Mouse (Mus musculus) neural tube, embryonic 14.5 days (tissue): Measurements from ENCODE around the gene Tfeb. TPM values are rescaled to one million over a fixed set of nuclear protein-coding genes. Genes with fewer than 3 reads are reported as not detected.

Experiments used
- ATAC-seq: fragments of 200-750 bp; cut with Nextera tagmentation; 2 replicates; pipeline ENCODE4 v1.8.0; 2017; ENCODE audit warnings: low read depth, mild to moderate bottlenecking, moderate TSS enrichment, moderate library complexity
- H3K27ac ChIP-seq: fragments of 300-500 bp; sonication (generic); 2 replicates; pipeline ENCODE4 v1.5.1; 2014; ENCODE audit warnings: low read depth, mild to moderate bottlenecking, control low read depth, low read length, moderate library complexity, mixed read lengths
- H3K27me3 ChIP-seq: fragments of 300-500 bp; sonication (generic); 2 replicates; pipeline ENCODE4 v1.6.1; 2014; ENCODE audit warnings: low read length; ENCODE audit not compliant: control insufficient read depth, insufficient read depth
- H3K36me3 ChIP-seq: fragments of 300-500 bp; sonication (generic); 2 replicates; pipeline ENCODE4 v1.6.1; 2014; ENCODE audit warnings: low read length, mixed read lengths; ENCODE audit not compliant: control insufficient read depth, insufficient read depth
- H3K4me1 ChIP-seq: fragments of 300-500 bp; sonication (generic); 2 replicates; pipeline ENCODE4 v1.6.1; 2014; ENCODE audit warnings: low read length; ENCODE audit not compliant: control insufficient read depth, insufficient read depth
- H3K4me2 ChIP-seq: fragments of 300-500 bp; sonication (generic); 2 replicates; pipeline ENCODE4 v1.6.1; 2014; ENCODE audit warnings: mild to moderate bottlenecking, low read depth, low read length, control low read depth
- H3K4me3 ChIP-seq: fragments of 300-500 bp; sonication (generic); 2 replicates; pipeline ENCODE4 v1.5.1; 2014; ENCODE audit warnings: low read depth, low read length, control low read depth, mixed read lengths
- H3K9ac ChIP-seq: fragments of 300-500 bp; sonication (generic); replicated peaks from 2 replicates; pipeline ENCODE4 v1.6.1; 2014; ENCODE audit warnings: low read depth, mild to moderate bottlenecking, control low read depth, low read length, mixed read lengths
- H3K9me3 ChIP-seq: fragments of 300-500 bp; sonication (generic); 2 replicates; pipeline ENCODE4 v1.6.1; 2016; ENCODE audit warnings: low read length; ENCODE audit not compliant: control insufficient read depth
- WGBS: fragments of 180-500 bp; shearing (Covaris S2); extraction: QIAGEN DNeasy Blood & Tissue Kit; methylation state at CpG from one replicate; pipeline ENCODE4 v1.1.7; 2014; 5-methylcytosine and 5-hydroxymethylcytosine counted together
- polyA plus RNA-seq: library from polyadenylated mRNA; unstranded; fragments of >200 nt; fragmentation: Nextera tagmentation; extraction: Ambion mirVana; gene quantifications from 2 replicates; pipeline ENCODE4 v1.2.1, GENCODE M21; 2014

Tfeb gene
- 1.8 and 2.1 TPM in 2 replicates for polyA plus RNA-seq

GRCm38 (mm10) chr17:47736856-47737255, at the start of gene Tfeb:
Gene Tfeb (plus strand): TSS chr17:47737030.
- no peak within 1 kb of the TSS for H3K27ac ChIP-seq
- H3K27me3 ChIP-seq, result peaks cover 15% of the 10 kb centered on the region; the same call in 1 of the 2 replicates
- H3K9ac ChIP-seq, result peak within 1 kb of the TSS; percentile 53
- peak within 1 kb of the TSS; percentile 89 for H3K4me2 ChIP-seq
- under 1% methylated on average over 41 of the region's 47 CpGs for WGBS
- H3K36me3 ChIP-seq, result no peaks in the 10 kb centered on the region
- H3K4me3 ChIP-seq, result peak within 1 kb of the TSS; percentile 44
- peaks cover 14% of the 10 kb centered on the region; the same call in 1 of the 2 replicates for H3K4me1 ChIP-seq
- peak; percentile 81 for ATAC-seq
- no peaks in the 10 kb centered on the region for H3K9me3 ChIP-seq

- Histone ChIP-seq H3K9ac (peak overlapping the region; percentile 78), H3K27ac (peak overlapping the region; percentile 87), H3K36me3 (peaks cover 3% of the 10 kb centered on the region; the same call in 1 of the 2 replicates), H3K27me3 (no peaks in the 10 kb centered on the region), H3K4me1 (peaks cover 8% of the 10 kb centered on the region), H3K4me2 (peak overlapping the region; percentile 90), H3K4me3 (peak overlapping the region; percentile 70), H3K9me3 (no peaks in the 10 kb centered on the region)
- WGBS, result 1% methylated on average over 70 of the region's 70 CpGs
- ATAC-seq, result peak; percentile 91
Measured at GRCm38 (mm10) chr17:47687409-47688343, 49.2 kb upstream of the Tfeb start.

DNA sequence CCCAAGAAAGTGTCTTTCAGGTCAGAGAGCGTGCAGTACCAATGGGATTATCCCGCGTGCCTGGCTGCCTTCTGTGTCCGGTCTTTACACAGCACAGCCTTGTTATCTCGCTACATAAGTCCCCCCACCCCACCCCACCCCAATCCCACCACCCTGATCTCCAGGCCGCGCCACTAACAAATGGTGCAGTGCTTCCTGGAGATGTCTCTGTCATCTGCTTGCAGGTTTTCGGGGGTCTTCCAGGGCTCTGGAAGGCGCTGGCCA, 48.6 kb upstream of the Tfeb start, which contains the start of gene Tomm6:
Gene Tomm6 (minus strand): TSS at position 43 of the 264 bp plus-strand sequence.
- Histone ChIP-seq H3K9me3 (no peaks in the 10 kb centered on the region), H3K36me3 (peaks cover 3% of the 10 kb centered on the region; the same call in 1 of the 2 replicates), H3K9ac (peak within 1 kb of the TSS; percentile 78), H3K4me2 (peak within 1 kb of the TSS; percentile 90), H3K4me3 (peak within 1 kb of the TSS; percentile 70), H3K27me3 (no peaks in the 10 kb centered on the region), H3K27ac (peak within 1 kb of the TSS; percentile 87), H3K4me1 (peaks cover 8% of the 10 kb centered on the region)
- no peak for ATAC-seq
- 0% methylated on average over 9 of the region's 9 CpGs for WGBS

GRCm38 (mm10) chr17:47688608-47689575, 47.9 kb upstream of the Tfeb start, which contains the start of gene Frs3:
Gene Frs3 (plus strand): TSS chr17:47689030.
- H3K4me2 ChIP-seq, result peak within 1 kb of the TSS; percentile 90
- H3K4me3 ChIP-seq, result peak within 1 kb of the TSS; percentile 70
- H3K4me1 ChIP-seq, result peaks cover 8% of the 10 kb centered on the region
- peak within 1 kb of the TSS; percentile 87 for H3K27ac ChIP-seq
- WGBS, result 1% methylated on average over 56 of the region's 58 CpGs
- H3K9me3 ChIP-seq, result no peaks in the 10 kb centered on the region
- peaks cover 3% of the 10 kb centered on the region; the same call in 1 of the 2 replicates for H3K36me3 ChIP-seq
- H3K27me3 ChIP-seq, result no peaks in the 10 kb centered on the region
- ATAC-seq, result peak; percentile 68
- H3K9ac ChIP-seq, result peak within 1 kb of the TSS; percentile 78

GRCm38 (mm10) chr17:47689894-47690293, 46.9 kb upstream of the Tfeb start:
- 77% methylated on average over 7 of the region's 8 CpGs for WGBS
- Histone ChIP-seq H3K9me3 (no peaks in the 10 kb centered on the region), H3K4me1 (peaks cover 13% of the 10 kb centered on the region), H3K27me3 (no peaks in the 10 kb centered on the region), H3K4me3 (no peak overlapping the region; the same call in 1 of the 2 replicates), H3K36me3 (no peaks in the 10 kb centered on the region; the same call in 1 of the 2 replicates), H3K4me2 (peak overlapping the region; percentile 90), H3K27ac (no peak overlapping the region), H3K9ac (peak overlapping the region; percentile 78; the same call in 1 of the 2 replicates)
- ATAC-seq, result no peak

DNA sequence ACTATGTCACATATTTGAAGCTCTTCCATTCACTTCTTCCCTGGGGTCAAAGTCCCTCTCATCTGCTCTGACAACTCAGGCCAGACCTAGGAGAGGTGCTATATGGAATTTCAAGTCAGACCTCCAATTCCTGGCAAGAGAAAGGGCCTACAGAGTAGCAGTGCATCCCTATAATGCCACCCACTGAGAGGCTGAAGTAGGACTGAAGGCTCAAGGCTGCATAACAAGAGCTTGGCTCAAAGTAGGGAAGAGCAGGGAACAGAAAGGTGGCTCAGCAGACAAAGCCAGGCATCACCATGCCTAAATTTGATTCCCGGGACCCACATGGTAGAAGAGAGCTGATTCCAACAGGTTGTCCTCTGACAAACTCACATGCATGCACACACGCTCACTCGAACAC, 45.2 kb upstream of the Tfeb start:
- no peaks in the 10 kb centered on the region for H3K9me3 ChIP-seq
- ATAC-seq, result no peak
- WGBS, result 92% methylated on average over 3 of the region's 3 CpGs
- no peak overlapping the region for H3K9ac ChIP-seq
- no peaks in the 10 kb centered on the region for H3K27me3 ChIP-seq
- no peak overlapping the region for H3K4me2 ChIP-seq
- no peaks in the 10 kb centered on the region for H3K36me3 ChIP-seq
- no peak overlapping the region for H3K27ac ChIP-seq
- peaks cover 16% of the 10 kb centered on the region for H3K4me1 ChIP-seq
- no peak overlapping the region for H3K4me3 ChIP-seq

DNA sequence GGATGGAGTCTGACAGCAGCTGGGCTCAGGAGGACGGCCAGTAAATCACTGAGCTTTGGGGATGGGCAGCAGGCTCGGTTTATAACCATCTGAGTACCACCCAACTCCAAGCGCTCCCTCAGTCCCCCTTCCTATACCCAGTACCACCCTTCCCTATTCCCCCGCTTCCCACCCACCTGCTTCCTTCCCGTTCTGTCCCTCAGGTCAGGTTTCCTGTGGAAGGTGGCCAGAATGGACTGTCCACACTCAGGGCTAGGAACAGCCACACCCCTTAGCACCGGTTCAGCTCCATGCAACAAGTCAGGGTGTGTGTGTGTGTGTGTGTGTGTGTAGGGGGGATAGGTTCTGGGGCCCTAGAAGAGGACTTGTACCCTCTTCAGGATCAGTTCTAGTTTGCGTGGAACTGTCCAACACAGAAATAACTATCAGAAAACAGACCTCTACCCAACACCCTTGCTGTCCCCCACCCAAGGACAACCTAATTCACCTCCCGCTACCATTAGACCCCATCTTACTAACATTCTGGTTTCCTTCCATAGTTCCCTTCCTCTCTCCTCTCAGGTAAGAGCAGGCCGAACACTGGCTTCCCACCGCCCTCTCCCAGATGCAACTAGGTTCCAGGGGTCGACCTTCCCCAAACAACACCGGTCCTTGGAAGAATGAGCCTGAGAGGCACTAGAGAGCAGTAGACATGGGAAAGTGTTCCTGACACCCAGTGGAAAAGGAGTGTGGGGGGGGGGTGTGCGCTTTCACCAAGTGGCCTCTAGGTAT, 43.0 kb upstream of the Tfeb start:
- no peaks in the 10 kb centered on the region for H3K9me3 ChIP-seq
- H3K4me1 ChIP-seq, result peaks cover 8% of the 10 kb centered on the region
- H3K4me3 ChIP-seq, result peak overlapping the region; percentile 61
- ATAC-seq, result no peak; the same call in 1 of the 2 replicates
- no peaks in the 10 kb centered on the region for H3K27me3 ChIP-seq
- 28% methylated on average over 13 of the region's 13 CpGs for WGBS
- H3K36me3 ChIP-seq, result no peaks in the 10 kb centered on the region
- H3K9ac ChIP-seq, result peak overlapping the region; percentile 83
- H3K4me2 ChIP-seq, result peak overlapping the region; percentile 78
- H3K27ac ChIP-seq, result no peak overlapping the region

GRCm38 (mm10) chr17:47694442-47694502, 42.6 kb upstream of the Tfeb start, which contains the start of gene Gm21981:
Gene Gm21981 (minus strand): TSS chr17:47694455.
- WGBS, result 0% methylated on average over 3 of the region's 3 CpGs
- H3K27ac ChIP-seq, result peak within 1 kb of the TSS; percentile 69
- peak within 1 kb of the TSS; percentile 78 for H3K4me2 ChIP-seq
- H3K9ac ChIP-seq, result peak within 1 kb of the TSS; percentile 83
- H3K36me3 ChIP-seq, result no peaks in the 10 kb centered on the region
- H3K9me3 ChIP-seq, result no peaks in the 10 kb centered on the region
- H3K4me1 ChIP-seq, result peaks cover 8% of the 10 kb centered on the region
- no peaks in the 10 kb centered on the region for H3K27me3 ChIP-seq
- no peak for ATAC-seq
- peak within 1 kb of the TSS; percentile 61 for H3K4me3 ChIP-seq
